Mouse (Mus musculus): ENCODE results near the gene Ehd2.

The Ehd2 gene

GRCm38 (mm10) chr7:15906602-15907001 lies 60.8 kb downstream of the Ehd2 start:
- WGBS, result 72% methylated on average over 1 of the region's 1 CpGs

GRCm38 (mm10) chr7:15905861-15906260 lies 61.5 kb downstream of the Ehd2 start:
- 72% methylated on average over 7 of the region's 7 CpGs for WGBS

- 82% methylated on average over 9 of the region's 9 CpGs for WGBS
Observed at GRCm38 (mm10) chr7:15901366-15902048, 65.9 kb downstream of the Ehd2 start.
